Mouse (Mus musculus) spleen, postnatal 36 days (tissue): Measurements from ENCODE around the gene Mmachc.
"Not testable (repeated sequence)": the region's sequence is repeated elsewhere in the genome, so short reads cannot be mapped to it uniquely, and the experiment has no call there.

Source experiments
- DNase-seq, 2 experiments: peaks; one replicate each; pipeline ENCODE4 v3.0.0; 2022; ENCODE audit warnings: low spot score in 2 of 2, mixed read lengths in 1 of 2

Mmachc gene

DNA sequence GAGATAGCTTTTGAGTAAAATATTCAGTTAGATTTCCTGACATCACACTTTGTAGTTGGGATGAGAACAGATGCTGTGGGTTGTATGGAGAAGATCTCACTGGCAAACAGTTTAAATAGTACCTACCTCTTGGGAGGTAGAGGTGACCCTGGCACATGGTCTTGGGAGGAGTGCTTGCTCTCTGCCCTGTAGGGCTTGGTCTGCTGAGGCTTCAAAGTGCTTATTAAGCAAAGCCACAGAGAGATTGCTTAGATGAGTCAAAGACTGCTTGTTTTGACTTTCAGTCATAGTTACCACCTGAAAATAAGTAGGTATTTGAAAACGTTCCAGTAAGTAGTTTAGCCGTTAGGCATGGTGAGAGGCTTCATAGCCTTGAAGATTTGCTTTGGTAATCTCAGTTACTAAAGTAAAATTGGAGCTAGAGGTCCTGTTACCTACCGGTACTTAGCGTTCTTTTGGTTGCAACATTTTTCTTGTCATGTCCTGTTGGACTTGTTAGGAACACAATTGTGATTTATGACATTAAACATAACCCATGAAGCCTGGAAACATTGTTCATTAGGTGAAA lies 18.8 kb downstream of the Mmachc start:
- DNase-seq = no peak

GRCm38 (mm10) chr4:116687041-116687440 lies 21.2 kb downstream of the Mmachc start:
- DNase-seq = no peak

- DNase-seq = peak; percentile 90 to 93
Observed at GRCm38 (mm10) chr4:116685402-116686061, 22.7 kb downstream of the Mmachc start, which contains the start of gene Prdx1. Gene Prdx1 (plus strand): TSS chr4:116685544.

- no peak for DNase-seq
Observed at GRCm38 (mm10) chr4:116684665-116685064, 23.5 kb downstream of the Mmachc start.

DNA sequence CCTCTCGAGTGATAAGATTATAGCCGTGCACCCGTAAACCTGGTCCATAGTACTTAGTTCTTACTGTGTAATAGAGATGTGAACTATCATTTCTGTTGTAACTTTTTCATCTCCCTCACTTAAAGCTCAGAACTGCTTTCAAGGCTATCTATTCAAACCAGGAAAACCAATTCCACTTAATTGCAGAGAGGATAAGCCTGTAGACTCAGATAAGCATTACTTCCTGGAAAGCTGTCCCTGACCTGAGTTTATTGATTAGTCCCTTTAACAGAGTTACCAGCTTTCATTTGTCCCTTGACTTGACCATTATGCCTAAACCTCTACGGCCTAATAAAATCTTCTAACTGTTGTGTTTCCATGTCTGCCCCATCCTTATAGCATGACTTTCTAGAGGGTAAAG lies 24.2 kb downstream of the Mmachc start:
- no peak for DNase-seq

DNA sequence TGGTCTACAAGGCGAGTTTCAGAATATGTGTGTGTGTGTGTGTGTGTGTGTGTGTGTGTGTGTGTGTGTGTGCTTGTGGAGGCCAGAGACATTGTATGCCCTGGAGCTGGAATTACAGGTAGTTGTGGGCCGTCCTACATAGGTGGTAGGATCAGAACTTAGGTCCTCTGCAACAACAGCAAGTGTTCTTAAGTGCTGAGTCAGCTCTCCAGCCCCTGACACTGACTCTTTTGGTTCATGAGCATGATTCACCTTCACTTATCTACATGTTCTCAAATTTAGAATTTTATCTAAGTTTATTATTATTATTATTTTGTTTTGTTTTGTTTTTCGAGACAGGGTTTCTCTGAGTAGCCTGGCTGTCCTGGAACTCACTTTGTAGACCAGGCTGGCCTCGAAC lies 27.7 kb downstream of the Mmachc start:
- not testable (repeated sequence) for DNase-seq

- no peak for DNase-seq
Observed at GRCm38 (mm10) chr4:116679141-116679540, 29.1 kb downstream of the Mmachc start.

DNA sequence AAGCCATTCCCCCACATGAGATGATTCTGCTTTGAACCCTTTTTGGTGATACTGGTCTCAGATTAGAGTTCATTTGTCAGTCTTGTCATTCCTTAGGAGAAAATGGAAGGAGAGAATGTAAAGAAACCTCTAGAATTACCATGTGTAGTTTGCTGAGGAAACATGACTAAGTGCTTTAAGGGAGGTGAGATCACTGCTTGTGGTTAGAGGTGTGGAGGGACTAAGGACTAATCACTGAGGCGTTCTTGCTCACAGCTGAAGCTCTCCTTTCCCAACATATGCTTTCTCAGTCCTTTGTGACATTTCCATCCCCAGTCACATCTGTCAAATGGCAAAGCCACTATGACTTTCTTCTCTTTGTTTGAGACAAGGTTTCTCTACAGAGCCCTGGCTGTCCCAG lies 30.4 kb downstream of the Mmachc start:
- DNase-seq = no peak

DNA sequence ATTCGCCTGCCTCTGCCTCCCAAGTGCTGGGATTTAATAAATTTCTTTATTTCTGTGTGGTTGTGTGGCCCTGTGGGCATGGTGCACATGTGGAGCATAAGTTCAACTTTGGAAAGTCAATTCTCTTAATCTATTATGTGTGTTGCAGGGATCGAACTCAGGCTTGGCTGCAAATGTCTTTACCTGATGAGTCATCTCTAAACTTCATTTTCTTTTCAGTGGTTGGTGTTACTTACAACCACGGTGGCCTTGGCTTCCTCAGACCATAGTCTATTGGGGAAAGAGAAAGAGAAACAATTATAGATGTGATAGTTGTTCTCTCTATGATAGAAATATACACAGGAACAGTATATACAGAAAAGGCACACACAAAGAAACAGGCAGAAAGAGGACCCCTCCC lies 32.2 kb downstream of the Mmachc start:
- no peak for DNase-seq

DNA sequence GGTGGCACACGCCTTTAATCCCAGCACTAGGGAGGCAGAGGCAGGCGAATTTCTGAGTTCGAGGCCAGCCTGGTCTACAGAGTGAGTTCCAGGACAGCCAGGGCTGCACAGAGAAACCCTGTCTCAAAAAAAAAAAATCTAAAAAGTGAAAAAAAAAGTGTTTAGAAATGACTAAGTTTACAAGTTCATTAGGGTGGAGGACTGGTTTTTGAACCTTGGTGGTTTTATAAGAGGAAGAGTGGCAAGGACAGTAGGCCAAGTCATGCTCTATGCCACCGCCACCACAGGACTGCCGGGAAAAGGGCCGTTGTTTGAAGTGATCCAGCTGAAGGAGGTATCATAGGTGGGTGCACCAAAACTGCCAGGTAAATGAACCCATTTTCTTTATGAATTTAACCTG lies 33.4 kb downstream of the Mmachc start:
- DNase-seq = not testable (repeated sequence)

- peak; percentile 32 to 45 for DNase-seq
Observed at GRCm38 (mm10) chr4:116672785-116673184, 35.4 kb downstream of the Mmachc start.

GRCm38 (mm10) chr4:116669291-116669690 lies 38.9 kb downstream of the Mmachc start:
- no peak for DNase-seq

DNA sequence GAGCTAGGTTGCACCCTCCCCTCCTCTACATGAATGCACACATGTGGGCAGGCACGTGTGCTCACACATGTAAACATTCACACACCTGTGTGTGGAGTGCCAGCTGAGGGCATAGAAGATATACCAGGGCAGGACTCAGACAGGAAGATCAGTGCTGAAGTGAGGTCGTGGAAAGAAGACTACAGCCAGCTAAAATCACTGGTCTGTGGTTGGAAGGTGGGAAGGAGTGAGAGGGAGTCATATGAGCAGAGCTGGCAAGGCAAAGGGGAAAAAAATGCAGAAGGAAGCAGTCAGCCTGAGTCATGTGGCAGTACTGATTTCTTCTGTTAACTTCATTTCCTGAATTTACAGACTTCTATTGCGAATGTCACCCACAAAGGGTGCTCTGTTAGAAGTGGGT lies 40.1 kb downstream of the Mmachc start:
- peak in 1 of 2 experiments; percentile 9 for DNase-seq

GRCm38 (mm10) chr4:116666625-116667024 lies 41.6 kb downstream of the Mmachc start:
- DNase-seq = no peak

- no peak for DNase-seq
Observed at GRCm38 (mm10) chr4:116661998-116662397, 46.2 kb downstream of the Mmachc start.

DNA sequence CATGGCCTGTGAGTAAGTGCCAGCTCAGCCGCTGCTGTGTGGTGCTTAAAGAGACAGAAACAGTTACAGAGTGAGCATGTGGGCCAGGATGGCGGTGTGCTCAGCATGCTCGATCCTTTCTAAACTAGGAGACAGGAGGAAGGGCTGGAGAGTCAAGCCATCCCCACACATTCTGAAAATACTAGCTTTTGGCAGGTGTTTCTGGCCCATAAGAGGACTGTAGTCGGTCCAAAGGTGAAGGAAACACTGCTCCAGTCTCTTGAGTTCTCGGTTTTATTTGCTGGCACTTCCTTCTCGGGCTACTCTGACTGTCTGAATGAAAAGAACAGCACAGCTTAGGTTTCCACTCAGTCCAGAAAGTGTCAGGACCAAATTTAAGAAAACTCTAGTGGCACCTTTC lies 47.4 kb downstream of the Mmachc start:
- no peak for DNase-seq

DNA sequence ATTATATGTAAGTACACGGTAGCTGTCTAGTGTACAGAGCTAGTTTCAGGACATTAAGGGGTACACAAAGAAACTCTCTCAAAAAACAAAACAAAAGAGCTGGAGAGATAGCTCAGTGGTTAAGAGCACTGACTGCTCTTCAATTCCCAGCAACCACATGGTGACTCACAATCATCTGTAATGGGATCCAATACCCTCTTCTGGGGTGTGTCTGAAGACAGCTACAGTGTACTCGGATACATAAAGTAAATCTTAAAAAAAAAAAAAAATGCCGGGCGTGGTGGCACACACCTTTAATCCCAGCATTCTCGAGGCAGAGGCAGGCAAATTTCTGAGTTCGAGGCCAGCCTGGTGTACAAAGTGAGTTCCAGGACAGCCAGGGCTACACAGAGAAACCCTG lies 48.3 kb downstream of the Mmachc start:
- DNase-seq = not testable (repeated sequence)

GRCm38 (mm10) chr4:116659474-116659873 lies 48.7 kb downstream of the Mmachc start:
- DNase-seq = no peak

- DNase-seq = no peak
Observed at GRCm38 (mm10) chr4:116657971-116658370, 50.2 kb downstream of the Mmachc start.

- no peak for DNase-seq
Observed at GRCm38 (mm10) chr4:116655658-116656057, 52.5 kb downstream of the Mmachc start.

- DNase-seq = no peak
Observed at GRCm38 (mm10) chr4:116655100-116655499, 53.1 kb downstream of the Mmachc start.

DNA sequence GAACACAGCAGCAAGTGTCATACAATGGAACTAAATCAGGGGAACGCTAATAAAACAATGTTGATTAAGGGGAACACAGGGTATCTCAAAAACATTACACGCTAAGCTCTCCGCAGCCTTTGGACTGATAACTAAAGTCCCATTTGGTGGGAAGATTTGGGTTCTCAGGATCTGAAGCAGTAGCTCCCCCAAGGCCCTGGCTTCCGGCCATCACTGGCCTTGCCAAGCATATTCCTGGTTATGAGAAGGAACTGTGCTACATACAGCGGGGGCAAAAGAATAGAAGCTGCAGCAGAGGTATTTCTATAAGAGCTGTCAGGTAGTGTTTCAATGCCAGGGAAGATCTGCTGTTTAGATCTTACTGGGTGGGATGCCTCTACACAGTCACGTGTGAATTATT lies 55.0 kb downstream of the Mmachc start:
- no peak for DNase-seq
